Mouse (Mus musculus) CH12.LX (cell line): ENCODE measurements around the gene Adamts18. TPM values are rescaled to one million over a fixed set of nuclear protein-coding genes. Genes with fewer than 3 reads are reported as not detected.

Experiments used
- DNase-seq: peaks from one replicate; pipeline ENCODE4 v3.0.0-alpha.2; 2013; ENCODE audit errors: extremely low read depth
- H3K27ac ChIP-seq: 2 replicates; pipeline ENCODE4 v1.5.1; 2012; ENCODE audit warnings: low read depth, mild to moderate bottlenecking, control low read depth, moderate library complexity; ENCODE audit not compliant: insufficient read depth
- H3K27me3 ChIP-seq: replicated peaks from 2 replicates; pipeline ENCODE3; 2012; ENCODE audit warnings: inconsistent platforms
- H3K36me3 ChIP-seq, 2 experiments: replicated peaks in 1 of 2; 2 replicates each; pipeline versions ENCODE3 to v1.6.1; 2012; ENCODE audit warnings: inconsistent platforms in 1 of 2, low read length in 1 of 2, mild to moderate bottlenecking in 1 of 2, mixed read lengths in 1 of 2, moderate library complexity in 1 of 2; ENCODE audit not compliant: control insufficient read depth in 1 of 2, insufficient read depth in 1 of 2
- H3K4me1 ChIP-seq, 2 experiments: 2 replicates each; pipeline ENCODE4 v1.6.1; 2012; ENCODE audit warnings: inconsistent platforms in 1 of 2, moderate library complexity in 1 of 2; ENCODE audit not compliant: insufficient read depth in 2 of 2, control insufficient read depth in 1 of 2
- H3K4me2 ChIP-seq: 2 replicates; pipeline ENCODE4 v1.6.1; 2012; ENCODE audit warnings: low read depth, mild to moderate bottlenecking, control low read depth; ENCODE audit not compliant: poor library complexity, insufficient read depth, severe bottlenecking
- H3K4me3 ChIP-seq, 3 experiments: fragments of 150-350 bp in 1 of 3; sonication (generic) in 1 of 3; replicated peaks in 1 of 3; 2 replicates each; pipeline versions ENCODE3 to v1.5.1; 2011 to 2012; ENCODE audit warnings: low read depth in 2 of 3, low read length in 2 of 3, mild to moderate bottlenecking in 2 of 3, moderate library complexity in 2 of 3, control low read depth in 1 of 3, improper control_type of control experiment in 1 of 3, inconsistent platforms in 1 of 3, mixed read lengths in 1 of 3; ENCODE audit not compliant: poor library complexity in 1 of 3
- H3K79me2 ChIP-seq: replicated peaks from 2 replicates; pipeline ENCODE4 v1.6.1; 2012; ENCODE audit warnings: mild to moderate bottlenecking, moderate library complexity; ENCODE audit not compliant: control insufficient read depth, poor library complexity, insufficient read depth, severe bottlenecking; ENCODE audit errors: extremely low read depth
- H3K9ac ChIP-seq: 2 replicates; pipeline ENCODE4 v1.6.1; 2012; ENCODE audit warnings: low read depth, mild to moderate bottlenecking, control low read depth, moderate library complexity; ENCODE audit not compliant: insufficient read depth
- H3K9me3 ChIP-seq: replicated peaks from 2 replicates; pipeline ENCODE3; 2012; ENCODE audit warnings: low read length, inconsistent platforms, mixed read lengths
- CHD1 ChIP-seq: IDR thresholded peaks from 2 replicates; pipeline ENCODE4 v1.6.1; 2012; ENCODE audit warnings: low read depth, low read length, improper control_type of control experiment, inconsistent platforms
- CHD2 ChIP-seq: IDR thresholded peaks from 2 replicates; pipeline ENCODE4 v1.6.1; 2011; ENCODE audit warnings: low read length, improper control_type of control experiment
- E2F4 ChIP-seq: IDR thresholded peaks from 2 replicates; pipeline ENCODE4 v1.6.1; 2011; ENCODE audit warnings: low read depth, low read length, improper control_type of control experiment; ENCODE audit not compliant: insufficient replicate concordance
- ETS1 ChIP-seq: conservative IDR thresholded peaks from 2 replicates; pipeline ENCODE4 v1.6.1; 2012; ENCODE audit warnings: low read depth, mild to moderate bottlenecking, inconsistent platforms, low read length, improper control_type of control experiment, moderate library complexity
- HCFC1 ChIP-seq: IDR thresholded peaks from 2 replicates; pipeline ENCODE4 v1.6.1; 2012; ENCODE audit warnings: low read depth, mild to moderate bottlenecking, inconsistent platforms, low read length, improper control_type of control experiment
- KAT2A ChIP-seq: IDR thresholded peaks from 2 replicates; pipeline ENCODE4 v1.6.1; 2012; ENCODE audit warnings: low read length, improper control_type of control experiment, inconsistent platforms; ENCODE audit not compliant: insufficient replicate concordance
- MAFK ChIP-seq: IDR thresholded peaks from 2 replicates; pipeline ENCODE4 v1.6.1; 2011; ENCODE audit warnings: low read length, improper control_type of control experiment; ENCODE audit not compliant: insufficient replicate concordance
- MAZ ChIP-seq: IDR thresholded peaks from 2 replicates; pipeline ENCODE4 v1.6.1; 2012; ENCODE audit warnings: low read depth, mild to moderate bottlenecking, inconsistent platforms, low read length, improper control_type of control experiment, moderate library complexity
- MEF2A ChIP-seq: IDR thresholded peaks from 2 replicates; pipeline ENCODE4 v1.6.1; 2014; ENCODE audit warnings: low read depth, mild to moderate bottlenecking, inconsistent platforms, low read length, improper control_type of control experiment, borderline replicate concordance
- NELFE ChIP-seq: IDR thresholded peaks from 2 replicates; pipeline ENCODE4 v1.6.1; 2011; ENCODE audit warnings: low read depth, low read length, improper control_type of control experiment
- NRF1 ChIP-seq: IDR thresholded peaks from 2 replicates; pipeline ENCODE4 v1.6.1; 2014; ENCODE audit warnings: low read depth, mild to moderate bottlenecking, inconsistent platforms, low read length, improper control_type of control experiment, moderate library complexity
- POLR2A ChIP-seq: IDR thresholded peaks from 2 replicates; pipeline ENCODE4 v1.6.1; 2011; ENCODE audit warnings: low read depth, mild to moderate bottlenecking, improper control_type of control experiment, low read length
- POLR2AphosphoS2 ChIP-seq: IDR thresholded peaks from 2 replicates; pipeline ENCODE4 v1.6.1; 2011; ENCODE audit warnings: low read depth, low read length, improper control_type of control experiment
- RAD21 ChIP-seq: IDR thresholded peaks from 2 replicates; pipeline ENCODE4 v1.6.1; 2011; ENCODE audit warnings: low read depth, mild to moderate bottlenecking, low read length, improper control_type of control experiment, moderate library complexity
- TCF12 ChIP-seq: IDR thresholded peaks from 2 replicates; pipeline ENCODE4 v1.6.1; 2014; ENCODE audit warnings: low read depth, mild to moderate bottlenecking, inconsistent platforms, low read length, improper control_type of control experiment
- UBTF ChIP-seq: IDR thresholded peaks from 2 replicates; pipeline ENCODE4 v1.6.1; 2012; ENCODE audit warnings: low read depth, mild to moderate bottlenecking, inconsistent platforms, low read length, improper control_type of control experiment, moderate library complexity
- USF1 ChIP-seq: IDR thresholded peaks from 2 replicates; pipeline ENCODE4 v1.6.1; 2014; ENCODE audit warnings: low read depth, mild to moderate bottlenecking, inconsistent platforms, low read length, improper control_type of control experiment
- USF2 ChIP-seq: conservative IDR thresholded peaks from 2 replicates; pipeline ENCODE4 v1.6.1; 2011; ENCODE audit warnings: low read depth, low read length, improper control_type of control experiment
- ZC3H11A ChIP-seq: IDR thresholded peaks from 2 replicates; pipeline ENCODE4 v1.6.1; 2012; ENCODE audit warnings: low read depth, mild to moderate bottlenecking, inconsistent platforms, low read length, improper control_type of control experiment
- ZKSCAN1 ChIP-seq: IDR thresholded peaks from 2 replicates; pipeline ENCODE4 v1.6.1; 2012; ENCODE audit warnings: low read depth, inconsistent platforms, low read length, improper control_type of control experiment, borderline replicate concordance
- ZMIZ1 ChIP-seq: IDR thresholded peaks from 2 replicates; pipeline ENCODE4 v1.6.1; 2012; ENCODE audit warnings: low read depth, mild to moderate bottlenecking, inconsistent platforms, low read length, improper control_type of control experiment
- ZNF384 ChIP-seq: IDR thresholded peaks from 2 replicates; pipeline ENCODE4 v1.6.1; 2012; ENCODE audit warnings: low read depth, low read length, improper control_type of control experiment, inconsistent platforms
- dilution Hi-C: fragments of 300-500 bp; cut with MboI; formaldehyde crosslinking; loops from 2 replicates; pipeline ENCODE4 v1.14.3; 2020; ENCODE audit warnings: low sequenced_read_pairs; ENCODE audit not compliant: extremely low pct_unique_long_range_greater_than_20kb, extremely low pct_ligation_motif_present
- in situ Hi-C: fragments of 300-500 bp; cut with MboI; formaldehyde crosslinking; loops from 3 replicates; pipeline ENCODE4 v1.14.3; 2019; ENCODE audit warnings: low sequenced_read_pairs, low pct_ligation_motif_present, low pct_unique_long_range_greater_than_20kb, mixed read lengths
- polyA plus RNA-seq: library from polyadenylated mRNA; unstranded; fragments of >175 nt; gene quantifications from 2 replicates; pipeline ENCODE4 v1.2.1, GENCODE M21; 2012; ENCODE audit warnings: low read depth; ENCODE audit not compliant: insufficient read length
- total RNA-seq, 2 experiments: library from RNA; depleted of rRNA; stranded (reverse); fragments of 300-350 nt in 1 of 2; fragments of >200 nt in 1 of 2; gene quantifications; 2 replicates each; pipeline ENCODE4 v1.2.3; 2012 to 2014

The Adamts18 gene
- total RNA-seq (2012; rRNA removed) (not detected in 2 replicates), total RNA-seq (2014; rRNA removed) (not detected in 2 replicates), polyA plus RNA-seq (not detected in 2 replicates)

- in situ Hi-C loops = no loop called here
- dilution Hi-C loops = no loop called here
- no peaks in the 10 kb centered on the region for H3K27me3 ChIP-seq
Observed at GRCm38 (mm10) chr8:113848653-113849135, at the start of gene Adamts18. Gene Adamts18, minus strand, starts transcription at chr8:113848738.

GRCm38 (mm10) chr8:113896446-113896845 is 47.9 kb upstream of the Adamts18 start:
- Histone ChIP-seq H3K4me2 (no peak overlapping the region), H3K9ac (no peak overlapping the region), H3K4me3 (no peak overlapping the region), H3K27ac (no peak overlapping the region), H3K79me2 (no peaks in the 10 kb centered on the region), H3K36me3 (no peaks in the 10 kb centered on the region)
- dilution Hi-C loops (no loop called here), in situ Hi-C loops (no loop called here)
- DNase-seq = no peak
- TF ChIP-seq NRF1 (no peak), RAD21 (no peak), ETS1 (no peak), CHD1 (no peak), E2F4 (no peak), ZMIZ1 (no peak), MAFK (no peak), TCF12 (no peak), NELFE (no peak)
- TF ChIP-seq, all 38 proteins: peak for 0
- peaks cover 73% of the 10 kb centered on the region for H3K9me3 ChIP-seq
- H3K4me1 ChIP-seq = no peaks in the 10 kb centered on the region
- H3K27me3 ChIP-seq = no peaks in the 10 kb centered on the region

More at GRCm38 (mm10) chr8:113848653-113849135, at the start of gene Adamts18:
- TF ChIP-seq TCF12 (no peak), ZKSCAN1 (no peak), MAZ (no peak), NRF1 (no peak), CHD1 (no peak), MEF2A (no peak), POLR2A (no peak), USF2 (no peak), ZMIZ1 (no peak), ZC3H11A (no peak), UBTF (no peak), USF1 (no peak), ZNF384 (no peak), HCFC1 (no peak), KAT2A (no peak), CHD2 (no peak), POLR2AphosphoS2 (no peak)
- DNase-seq = no peak
- Histone ChIP-seq H3K9ac (no peak within 1 kb of the TSS), H3K9me3 (peaks cover 80% of the 10 kb centered on the region), H3K79me2 (no peaks in the 10 kb centered on the region), H3K27ac (no peak within 1 kb of the TSS), H3K4me2 (no peak within 1 kb of the TSS), H3K4me3 (no peak within 1 kb of the TSS), H3K36me3 (no peaks in the 10 kb centered on the region), H3K4me1 (no peaks in the 10 kb centered on the region)
